Mouse (Mus musculus) ES-E14 (cell line): ENCODE results near the gene Kcmf1.
"Not testable (repeated sequence)": the region's sequence is repeated elsewhere in the genome, so short reads cannot be mapped to it uniquely, and the experiment has no call there.

ENCODE experiments used
- CHD2 ChIP-seq: IDR thresholded peaks from 2 replicates; pipeline ENCODE4 v1.6.1; 2014; ENCODE audit warnings: mild to moderate bottlenecking, low read depth, low read length, inconsistent platforms
- ZC3H11A ChIP-seq: IDR thresholded peaks from 2 replicates; pipeline ENCODE4 v1.6.1; 2012; ENCODE audit warnings: low read depth, mild to moderate bottlenecking, inconsistent platforms, low read length, borderline replicate concordance
- ZNF384 ChIP-seq: IDR thresholded peaks from 2 replicates; pipeline ENCODE4 v1.6.1; 2012; ENCODE audit warnings: low read depth, low read length, inconsistent platforms

DNA sequence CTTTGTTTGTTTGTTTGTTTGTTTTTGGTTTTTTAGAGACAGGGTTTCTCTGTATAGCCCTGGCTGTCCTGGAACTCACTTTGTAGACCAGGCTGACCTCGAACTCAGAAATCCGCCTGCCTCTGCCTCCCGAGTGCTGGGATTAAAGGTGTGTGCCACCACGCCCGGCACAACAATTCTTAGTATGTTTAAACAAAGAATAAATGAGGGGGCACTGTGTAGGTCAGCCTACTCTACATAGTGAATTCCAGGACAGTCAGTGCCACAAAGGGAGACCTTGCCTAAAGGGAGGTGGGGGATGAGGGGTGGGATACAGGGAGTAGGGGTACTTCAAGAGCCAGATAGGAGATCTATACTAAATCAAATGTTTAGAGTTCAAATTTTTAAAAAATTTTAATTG, 37.1 kb downstream of the Kcmf1 start:
- TF ChIP-seq ZNF384, ZC3H11A, CHD2: not testable (repeated sequence)
